Mouse (Mus musculus) right cerebral cortex, postnatal 25 days (tissue): Measurements from ENCODE around the gene Cacng6.

Experiments
- DNase-seq: peaks from one replicate; pipeline ENCODE4 v3.0.0; 2022

Cacng6 gene

DNA sequence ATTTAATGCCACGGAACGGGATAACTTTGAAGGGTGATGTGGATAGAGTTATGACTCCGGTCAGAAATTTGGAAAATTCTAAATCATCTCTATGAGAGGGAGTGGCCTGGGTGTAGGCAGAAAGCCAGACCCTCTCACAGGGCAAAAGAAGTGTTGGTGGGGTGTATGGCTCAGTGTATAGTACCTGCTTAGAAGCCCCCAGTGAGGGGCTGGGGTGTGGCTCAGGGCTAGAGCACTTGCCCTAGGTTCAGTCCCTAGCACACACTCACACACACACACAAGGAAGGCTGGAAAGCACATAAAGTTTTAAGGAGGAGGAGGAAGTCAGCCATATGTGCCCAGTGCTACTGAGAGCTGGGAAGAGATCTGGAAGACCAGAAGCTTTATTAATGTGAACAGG, 2.7 kb upstream of the Cacng6 start:
- no peak for DNase-seq

DNA sequence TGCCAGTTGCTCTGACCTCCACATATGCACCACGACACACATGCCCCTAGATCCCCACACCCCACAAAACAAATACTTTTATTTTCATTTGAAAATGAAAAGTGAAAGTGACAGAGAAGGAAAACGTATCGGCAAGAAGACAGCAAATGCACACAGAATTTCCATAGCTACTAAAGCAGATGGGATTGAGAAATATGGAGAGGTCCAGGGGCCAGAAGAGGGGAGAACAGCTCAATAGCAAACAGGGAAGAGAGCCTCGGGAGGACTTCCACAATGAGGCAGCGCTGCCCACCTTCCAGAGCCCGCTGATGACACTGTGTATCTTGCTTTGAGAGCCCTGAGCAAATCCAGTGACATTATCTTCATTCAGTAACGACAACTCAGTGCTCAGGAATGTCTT, 1.9 kb upstream of the Cacng6 start:
- DNase-seq: no peak

DNA sequence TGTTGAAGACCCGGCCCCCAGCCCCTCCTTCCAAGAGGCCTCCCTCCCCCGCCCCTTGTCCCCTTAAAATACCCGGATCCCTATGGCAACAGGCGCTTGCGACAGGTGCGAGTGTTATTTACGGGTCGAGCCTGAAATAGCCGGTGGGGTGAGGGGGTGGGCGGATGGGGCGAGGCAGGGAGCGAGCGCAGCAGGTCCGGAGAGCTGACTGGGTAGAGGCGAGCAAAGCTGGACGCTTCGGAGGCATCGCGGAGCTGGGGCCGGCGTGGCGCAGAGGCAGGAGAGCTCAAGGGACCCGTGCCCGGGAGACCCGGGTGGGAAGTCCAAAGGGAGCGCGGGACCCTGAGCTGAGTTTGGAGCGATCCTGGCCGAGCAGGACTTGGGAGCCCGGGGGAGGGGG, 565 bp upstream of the Cacng6 start:
- DNase-seq: no peak

DNA sequence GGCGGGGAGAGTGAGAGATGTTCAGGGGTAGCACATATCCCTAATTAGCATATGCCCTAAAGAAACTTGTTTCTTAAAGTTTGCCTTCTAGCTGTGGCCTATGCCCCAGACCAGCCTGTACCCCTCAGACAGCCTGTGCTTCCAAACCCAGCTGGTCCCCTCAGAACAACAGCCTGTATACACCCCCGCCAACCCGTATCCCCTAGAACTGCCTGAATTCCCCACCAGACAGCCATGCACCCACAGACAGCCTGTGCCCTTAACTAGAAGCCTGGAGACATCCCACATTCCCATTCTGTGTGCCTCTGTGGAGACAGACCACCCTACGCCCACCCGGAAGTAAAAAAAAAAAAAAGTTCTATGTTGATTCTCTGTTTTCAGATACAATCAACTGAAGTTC, 1.1 kb downstream of the Cacng6 start:
- no peak for DNase-seq

DNA sequence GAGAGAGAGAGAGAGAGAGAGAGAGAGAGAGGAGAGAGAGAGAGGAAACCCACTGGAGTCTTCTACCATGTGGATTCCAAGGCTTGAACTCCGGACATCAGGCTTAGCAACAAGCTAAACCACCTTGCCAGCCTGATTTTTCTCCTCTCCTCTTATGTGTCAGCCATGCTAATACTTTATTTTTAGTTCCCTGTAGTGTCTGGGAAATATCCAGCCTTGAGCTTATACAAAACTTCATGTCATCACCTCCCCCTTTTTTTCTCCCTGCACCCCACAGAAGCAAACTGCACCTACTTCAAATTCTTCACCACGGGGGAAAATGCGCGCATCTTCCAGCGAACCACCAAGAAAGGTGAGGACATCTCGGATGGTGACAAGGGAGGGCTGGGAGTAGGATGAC, 6.2 kb downstream of the Cacng6 start:
- no peak for DNase-seq

DNA sequence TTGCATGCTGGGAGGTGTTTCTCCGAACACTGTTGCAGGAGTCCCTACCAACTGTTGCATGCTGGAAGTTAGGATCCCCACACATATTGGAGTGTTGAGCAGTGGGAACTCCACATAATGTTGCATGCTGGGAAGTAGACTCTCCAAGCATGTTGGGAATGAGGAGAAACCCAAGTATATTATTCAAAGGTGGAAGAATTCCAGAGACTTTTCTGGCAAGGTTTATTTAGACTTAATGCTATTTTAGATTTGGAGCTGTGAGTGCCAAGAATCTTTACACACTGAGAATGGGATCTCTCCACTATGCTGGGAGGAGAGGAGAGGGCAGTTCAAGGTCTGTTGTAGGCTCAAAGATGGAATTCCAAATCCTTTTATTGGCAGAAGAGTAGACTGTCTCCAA, 8.1 kb downstream of the Cacng6 start:
- DNase-seq: no peak

DNA sequence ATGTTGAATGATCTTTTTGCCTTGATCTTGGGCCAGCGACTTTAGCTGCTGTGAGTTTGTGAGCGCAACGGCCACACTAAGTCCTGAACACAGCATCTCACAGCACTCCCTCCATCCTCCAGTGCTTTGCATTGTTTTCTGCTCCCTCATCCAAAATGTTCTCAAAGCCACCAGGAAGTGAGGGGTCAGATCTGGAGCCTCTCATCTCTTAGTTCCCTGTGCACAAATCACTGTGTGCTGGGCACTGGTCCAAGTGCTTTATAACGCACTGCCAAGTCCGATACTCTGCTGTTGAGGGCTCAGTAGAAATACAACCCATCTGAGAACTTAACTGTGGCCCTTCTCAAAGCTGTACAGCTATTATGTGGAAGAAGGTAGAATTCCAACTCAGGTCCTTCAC, 13.9 kb downstream of the Cacng6 start:
- DNase-seq: no peak

DNA sequence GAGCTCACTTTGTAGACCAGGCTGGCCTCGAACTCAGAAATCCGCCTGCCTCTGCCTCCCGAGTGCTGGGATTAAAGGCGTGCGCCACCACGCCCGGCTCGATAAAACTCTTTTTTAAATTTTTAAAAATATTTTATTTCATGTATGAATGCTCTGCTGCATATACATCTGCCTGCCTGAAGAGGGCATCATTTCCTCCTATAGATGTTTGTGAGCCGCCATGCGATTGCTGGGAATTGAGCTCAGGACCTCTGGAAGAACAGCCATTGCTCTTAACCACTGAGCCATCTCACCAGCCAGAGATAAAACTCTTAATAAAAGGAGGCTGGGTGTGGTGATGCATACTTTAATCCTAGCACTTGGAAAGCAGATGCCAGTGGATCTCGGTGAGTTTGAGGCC, 16.0 kb downstream of the Cacng6 start:
- no peak for DNase-seq

DNA sequence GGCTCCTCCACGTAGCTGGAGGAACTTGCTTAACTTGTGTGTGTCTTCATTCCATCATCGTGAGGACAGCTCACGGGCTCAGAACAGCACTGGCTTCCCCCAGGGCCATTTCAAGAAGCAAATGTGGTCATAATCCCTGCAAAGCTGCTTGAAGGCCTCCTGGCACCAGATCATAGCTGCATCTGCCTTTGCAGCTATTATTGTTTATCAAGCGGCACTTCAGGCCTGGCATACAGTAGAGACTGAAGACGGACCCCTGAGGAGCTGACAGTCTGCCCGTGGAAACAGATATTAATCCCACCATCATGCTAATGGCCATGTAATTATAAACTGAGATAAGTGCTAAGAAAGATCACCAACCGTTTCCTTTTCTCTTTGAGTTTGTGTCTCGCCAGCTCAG, 16.5 kb downstream of the Cacng6 start:
- no peak for DNase-seq

DNA sequence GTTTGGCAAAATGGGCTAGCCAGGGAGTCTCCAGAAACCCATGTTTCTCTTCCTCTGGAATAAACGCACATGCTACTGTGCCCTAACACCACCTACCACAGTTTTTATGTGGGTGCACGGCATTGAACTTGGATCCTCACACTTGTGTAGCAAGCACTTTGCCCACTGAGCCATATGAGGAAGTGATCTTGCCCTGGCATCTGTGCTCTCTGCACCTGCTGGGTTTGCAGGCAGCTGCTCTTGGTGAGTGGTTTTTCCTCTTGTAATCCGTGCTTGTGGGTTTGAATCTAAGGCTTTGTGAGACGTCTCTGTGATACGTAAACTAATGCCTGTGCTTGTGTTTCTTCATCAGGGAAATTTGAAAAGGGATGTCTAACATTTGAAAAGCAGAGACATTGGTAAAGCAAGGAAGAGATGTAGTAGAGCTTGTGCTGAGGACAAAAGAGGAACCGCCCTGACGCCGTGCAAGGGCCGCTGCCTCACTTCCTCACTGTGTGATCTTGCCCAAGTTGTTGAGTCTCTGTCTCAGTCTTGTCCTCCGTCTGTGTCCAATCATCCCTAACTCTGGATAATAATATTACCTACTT, 18.6 kb downstream of the Cacng6 start:
- DNase-seq: no peak

DNA sequence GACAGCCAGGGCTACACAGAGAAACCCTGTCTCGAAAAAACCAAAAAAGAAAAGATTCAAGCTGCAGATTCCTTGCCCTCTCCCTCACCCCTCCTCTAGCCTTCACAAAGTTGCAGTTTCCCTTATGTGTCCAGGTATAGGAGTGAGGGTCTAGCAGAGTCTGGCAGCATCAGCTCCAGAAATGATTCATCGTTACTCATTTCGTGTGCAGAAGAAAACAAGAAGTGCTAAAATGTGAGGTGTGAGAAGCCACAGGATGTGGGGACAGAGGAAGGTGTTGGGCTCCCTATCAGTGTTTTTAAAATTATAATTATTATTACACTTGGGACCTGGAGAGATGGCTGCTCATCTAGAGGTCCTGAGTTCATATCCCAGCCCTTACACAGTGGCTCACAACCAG, 20.7 kb downstream of the Cacng6 start:
- no peak for DNase-seq

DNA sequence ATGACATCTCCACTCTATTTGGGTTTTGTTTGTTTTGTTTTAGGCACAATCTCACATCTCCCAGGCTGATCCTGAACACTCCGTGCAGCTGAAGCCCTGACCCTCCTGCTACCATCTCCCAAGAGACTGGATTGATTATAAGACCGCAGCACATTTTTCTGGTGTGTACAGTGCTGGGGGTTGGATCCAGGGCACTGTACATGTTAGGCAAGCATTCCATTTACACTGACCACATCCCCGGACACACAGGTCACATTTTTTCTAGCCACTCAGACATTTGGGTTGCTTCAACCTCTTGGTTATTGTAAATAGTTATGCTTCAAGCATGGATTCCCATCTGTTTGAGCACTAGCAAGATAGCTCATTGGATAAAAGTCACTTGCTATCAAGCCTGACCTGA, 22.6 kb downstream of the Cacng6 start:
- no peak for DNase-seq

DNA sequence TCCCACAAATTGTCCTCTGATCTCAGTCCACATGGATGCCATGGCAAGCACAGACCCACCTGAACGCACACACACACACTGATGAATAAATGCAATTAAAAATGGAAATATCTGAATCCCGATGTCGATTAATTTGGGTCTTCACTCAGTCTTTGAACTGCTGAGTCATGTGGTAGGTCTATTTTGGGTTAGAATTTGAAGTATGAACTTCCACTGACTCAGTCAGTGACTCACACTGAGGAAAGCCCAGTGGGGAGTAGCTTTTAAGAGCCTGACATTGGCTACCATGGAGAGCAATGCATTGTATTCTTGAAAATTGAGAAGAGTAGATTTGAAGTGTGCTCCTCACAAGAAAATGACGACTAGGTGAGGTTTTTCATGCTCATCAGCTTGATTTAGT, 23.0 kb downstream of the Cacng6 start:
- DNase-seq: no peak

DNA sequence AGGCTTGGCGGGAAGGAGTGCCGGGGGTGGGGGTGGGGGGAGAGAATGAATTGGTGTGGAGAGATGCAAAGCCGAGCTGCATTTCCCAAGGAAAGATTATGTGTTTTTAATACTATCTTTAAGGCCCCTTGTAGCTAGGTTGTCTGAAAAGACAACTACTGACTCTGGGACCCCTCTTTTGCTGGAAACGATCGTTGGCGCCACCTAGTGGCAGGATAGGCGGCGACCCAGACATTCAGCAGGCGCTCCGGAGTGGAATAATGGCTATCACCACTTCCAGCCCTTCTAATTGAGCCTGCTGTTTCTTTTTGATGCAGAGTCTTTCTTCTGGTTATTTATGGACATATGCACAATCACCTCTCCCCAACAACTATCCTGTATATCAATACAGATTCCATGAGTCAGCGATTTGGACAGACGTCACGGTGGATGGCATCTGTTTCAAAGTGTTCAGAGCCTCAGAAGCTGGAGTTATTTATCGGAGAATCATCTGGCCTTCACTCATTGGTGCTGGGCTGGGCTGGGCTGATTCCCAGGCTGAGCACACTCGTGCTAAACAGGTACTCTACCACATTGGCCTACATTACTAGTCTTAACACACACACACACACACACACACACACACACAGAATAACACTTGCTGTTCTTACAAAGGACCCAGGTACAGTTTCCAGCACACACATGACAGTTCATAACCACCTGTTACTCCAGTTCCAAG, 24.9 kb downstream of the Cacng6 start:
- peak; percentile 70 for DNase-seq

DNA sequence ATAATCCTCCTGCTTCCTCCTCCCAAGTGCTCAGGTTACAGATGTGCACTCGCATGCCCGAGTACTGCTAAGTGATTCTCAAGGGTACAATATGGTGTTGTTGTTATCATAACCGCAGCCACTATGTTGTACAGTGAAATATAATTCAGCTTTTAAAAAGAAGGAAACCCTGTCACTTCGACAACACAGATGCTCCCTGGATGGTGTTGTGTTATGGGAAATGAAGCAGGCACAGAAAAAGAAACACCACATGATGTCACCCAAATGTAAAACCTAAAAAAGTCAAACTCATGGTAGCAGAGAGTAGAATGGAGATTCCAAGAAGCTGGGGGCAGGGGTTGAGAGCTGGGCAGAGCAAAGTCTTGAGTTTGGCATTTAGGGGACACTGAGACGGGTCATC, 26.7 kb downstream of the Cacng6 start:
- no peak for DNase-seq

DNA sequence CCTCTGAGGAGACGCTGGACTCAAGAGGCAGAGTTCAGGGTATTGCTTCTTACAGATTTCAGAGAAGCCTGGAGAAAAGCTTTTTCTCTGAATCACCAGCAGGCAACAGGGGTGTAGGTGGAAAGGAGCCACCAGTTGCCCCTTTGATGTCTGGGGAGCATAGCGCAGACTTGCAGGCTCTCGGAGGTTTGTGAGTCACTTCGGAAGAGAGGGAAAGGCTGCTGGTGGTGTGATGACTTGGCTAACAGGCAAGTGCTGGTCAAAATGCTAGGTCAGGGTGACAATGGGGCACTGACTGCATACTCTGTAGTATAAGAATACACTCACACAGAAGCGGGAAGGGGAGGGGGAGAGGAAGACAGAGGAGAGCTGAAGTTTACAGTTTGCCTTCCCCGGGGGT, 27.2 kb downstream of the Cacng6 start:
- DNase-seq: no peak

DNA sequence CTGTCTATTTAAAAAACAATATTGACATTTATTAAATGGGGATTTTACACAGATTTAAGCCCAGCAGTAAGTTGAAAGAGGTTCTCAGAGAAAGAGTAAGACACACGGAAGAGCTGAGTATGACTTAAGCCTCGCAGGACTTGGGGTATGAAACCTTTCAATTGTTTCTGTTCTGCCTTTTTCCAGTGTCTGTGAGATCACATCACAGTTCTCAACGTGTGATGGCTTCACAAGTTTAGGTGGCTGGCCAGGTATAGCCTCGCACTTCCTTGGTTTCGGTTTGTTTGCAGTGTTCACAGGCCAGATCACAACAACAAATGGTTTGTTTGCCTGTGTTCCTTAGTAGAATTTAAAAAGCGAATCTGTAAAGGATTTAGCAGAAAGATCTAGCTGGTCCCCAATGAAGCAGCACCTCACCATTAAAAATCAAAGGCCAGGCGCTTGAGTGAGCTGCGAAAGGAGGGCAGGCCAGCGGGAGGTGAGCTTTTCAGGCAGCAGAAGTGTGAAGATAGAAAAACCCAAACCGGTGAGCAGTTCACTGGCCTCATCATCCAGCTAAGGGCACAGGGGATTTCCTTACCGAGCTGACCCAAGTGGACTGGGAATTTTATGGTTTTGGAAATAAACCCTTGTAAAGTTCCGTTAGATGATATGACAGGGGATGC, 29.0 kb downstream of the Cacng6 start:
- DNase-seq: no peak

DNA sequence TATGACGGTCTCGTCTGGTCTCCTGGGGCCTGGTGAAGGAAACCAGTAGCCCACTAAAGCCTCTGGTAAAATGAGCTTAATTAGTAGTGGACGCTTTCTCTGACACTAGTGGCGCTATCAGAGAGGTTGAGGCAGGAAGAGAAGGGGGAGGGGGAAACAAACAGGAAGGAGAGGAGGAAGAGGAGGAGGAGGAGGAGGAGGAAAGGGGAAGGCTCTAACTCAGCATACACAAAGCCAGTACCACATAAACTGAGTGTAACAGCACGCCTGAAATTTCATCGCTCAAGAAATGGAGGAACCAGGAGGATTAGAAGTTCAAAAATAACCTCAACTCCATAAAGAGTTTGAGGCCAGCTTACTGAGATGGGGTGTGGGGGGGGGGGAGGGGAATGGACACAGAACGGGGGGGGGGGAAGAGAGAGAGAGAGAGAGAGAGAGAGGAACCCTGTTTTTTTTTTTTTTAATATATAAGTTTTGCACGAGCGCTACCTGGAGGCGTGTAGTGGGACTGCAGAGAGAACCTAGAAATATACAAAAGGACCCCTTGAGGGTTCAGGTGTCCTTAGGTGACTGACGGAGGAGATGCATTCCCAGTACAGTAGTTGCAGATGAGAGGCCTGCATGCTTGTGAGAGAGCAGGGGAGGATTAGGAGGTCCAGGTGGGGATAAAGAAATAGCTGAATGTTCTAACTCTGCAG, 29.6 kb downstream of the Cacng6 start:
- no peak for DNase-seq

DNA sequence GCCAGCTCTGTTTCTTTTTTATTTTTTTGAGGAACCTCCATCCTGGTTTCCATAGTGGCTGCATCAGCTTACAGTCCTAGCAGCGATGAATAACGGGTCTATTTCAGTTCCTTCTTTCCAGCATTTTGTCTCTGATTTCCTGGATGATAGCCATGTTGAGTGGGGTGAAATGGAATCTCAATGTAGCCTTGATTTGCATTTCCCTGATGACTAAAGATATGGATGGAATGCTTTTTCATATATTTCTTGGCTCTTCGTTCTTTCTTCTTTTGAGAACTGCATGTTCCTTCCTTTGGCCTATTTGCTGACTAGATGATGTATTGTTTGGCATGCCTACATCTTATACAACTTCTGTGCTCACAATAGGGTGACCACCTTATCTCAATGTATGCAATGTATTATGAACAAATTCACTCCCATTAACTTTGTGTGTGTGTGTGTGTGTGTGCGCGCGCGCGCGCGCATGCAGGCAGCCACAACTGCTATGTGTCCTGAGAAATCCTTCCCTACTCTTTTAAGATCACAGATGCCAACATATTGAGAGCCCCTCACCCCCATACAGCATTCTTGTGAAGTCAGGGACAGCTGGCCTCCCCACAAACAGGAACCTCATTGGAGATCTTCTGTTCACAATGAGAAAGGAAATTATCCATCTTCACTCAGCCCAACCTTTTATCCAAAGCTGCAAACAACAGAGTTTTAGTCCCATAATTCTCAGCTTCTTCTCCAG, 33.3 kb downstream of the Cacng6 start:
- no peak for DNase-seq

DNA sequence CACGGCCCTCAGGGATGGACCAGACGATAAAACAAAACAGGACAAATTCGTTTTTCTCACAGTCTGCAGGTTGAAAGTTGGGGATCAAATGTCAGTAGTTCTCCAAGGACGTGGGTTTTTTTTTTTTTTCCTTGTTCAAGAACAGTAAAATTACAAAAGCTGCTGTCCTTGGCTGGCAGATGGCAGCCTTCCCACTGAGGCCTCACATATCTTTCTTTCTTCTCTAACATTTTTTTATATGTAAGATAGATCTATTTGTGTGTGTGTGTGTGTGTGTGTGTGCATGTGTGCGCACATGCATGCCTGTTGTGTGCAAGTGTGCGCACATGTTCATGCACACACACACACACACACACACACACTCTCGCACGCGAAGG, 33.8 kb downstream of the Cacng6 start:
- no peak for DNase-seq

DNA sequence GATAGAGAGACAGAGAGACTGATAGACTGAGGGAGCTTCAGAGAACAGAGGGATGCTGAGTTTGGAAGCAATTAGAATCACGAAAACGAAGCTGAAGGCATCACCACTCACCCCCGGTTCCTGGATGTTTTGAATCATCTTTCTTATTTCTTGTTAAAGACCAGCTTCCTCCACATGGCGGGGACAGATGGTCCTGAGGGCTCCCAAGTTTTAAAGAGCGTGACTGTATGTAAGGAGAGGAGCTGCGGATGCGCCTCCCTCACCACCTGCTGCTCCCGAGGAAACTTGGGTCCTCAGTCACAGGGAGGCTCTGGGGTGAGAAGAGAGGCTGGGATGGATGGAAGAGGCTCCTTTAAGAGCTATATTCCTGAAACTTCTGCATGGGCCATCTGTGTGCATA, 36.3 kb downstream of the Cacng6 start:
- peak; percentile 82 for DNase-seq

DNA sequence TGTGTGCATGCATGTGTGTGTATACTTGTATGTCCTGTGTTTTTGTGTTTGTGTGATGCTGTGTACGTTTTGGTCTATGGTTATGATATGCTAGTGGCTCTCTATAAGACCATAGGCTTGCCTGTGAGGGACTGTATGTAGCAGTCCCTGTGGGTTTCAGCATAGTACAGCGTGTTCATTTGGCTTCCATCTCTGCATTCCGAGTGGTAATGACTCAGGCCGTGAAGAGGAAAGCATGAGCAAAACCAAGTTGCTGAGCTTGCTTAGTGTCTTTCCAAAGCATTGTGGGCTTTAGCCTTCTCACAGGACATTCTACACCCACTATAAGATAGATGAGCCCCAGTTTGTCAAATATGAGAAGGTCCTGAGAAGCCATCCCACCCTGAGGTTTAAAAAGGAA, 39.3 kb downstream of the Cacng6 start:
- DNase-seq: no peak

DNA sequence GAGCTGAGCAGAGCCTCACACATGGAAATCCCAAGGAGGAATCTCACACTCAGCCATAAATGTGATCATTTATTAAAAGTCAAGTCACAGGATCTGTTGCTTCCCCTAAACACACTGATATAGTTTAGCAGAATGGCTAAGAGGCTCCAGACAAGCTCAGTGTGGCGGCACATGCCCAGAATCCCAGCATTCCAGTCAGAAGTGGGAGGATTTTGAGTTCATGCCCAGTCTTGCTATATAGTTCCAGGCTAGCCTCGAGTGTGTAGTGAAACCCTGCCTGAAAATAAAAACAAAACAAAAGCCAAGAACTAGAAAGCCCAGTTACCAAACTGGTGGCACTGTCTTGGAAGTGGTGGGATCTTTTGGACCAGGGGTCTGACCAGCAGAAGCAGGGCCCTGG, 44.6 kb downstream of the Cacng6 start:
- DNase-seq: no peak
